ENCODE assay signal across 8 mouse cellular contexts in genomic region chr2:139381628-139382027, GRCm38 (mm10).
DNase-seq lines count a peak whose midpoint lies in the region; ATAC-seq and TF ChIP-seq lines count a peak whose summit lies in the region.

No protein-coding gene starts in this region.

- no peak overlapping the region for H3K4me2 ChIP-seq in forebrain, embryonic 15.5 days (replicated peaks)
- no peak overlapping the region for H3K4me2 ChIP-seq in hindbrain, embryonic 13.5 days
- H3K4me2 ChIP-seq in lung, embryonic 16.5 days (ENCODE audit: low read depth, low read length), result no peak overlapping the region

- H3K27ac ChIP-seq in forebrain, embryonic 15.5 days (replicated peaks), result no peak overlapping the region
- no peak overlapping the region for H3K27ac ChIP-seq in hindbrain, embryonic 13.5 days
- no peak overlapping the region for H3K27ac ChIP-seq in lung, embryonic 16.5 days (ENCODE audit: low read length)

- H3K4me3 ChIP-seq in forebrain, embryonic 15.5 days, result no peak overlapping the region
- no peak overlapping the region for H3K4me3 ChIP-seq in hindbrain, embryonic 13.5 days
- no peak overlapping the region for H3K4me3 ChIP-seq in lung, embryonic 16.5 days (ENCODE audit: low read length)

- H3K9me3 ChIP-seq in forebrain, embryonic 15.5 days, result no peaks in the 10 kb centered on the region
- H3K9me3 ChIP-seq in hindbrain, embryonic 13.5 days, result no peaks in the 10 kb centered on the region
- H3K9me3 ChIP-seq in lung, embryonic 16.5 days (ENCODE audit: control insufficient read depth, low read length), result no peaks in the 10 kb centered on the region

- no peaks in the 10 kb centered on the region for H3K36me3 ChIP-seq in forebrain, embryonic 15.5 days
- H3K36me3 ChIP-seq in hindbrain, embryonic 13.5 days, result no peaks in the 10 kb centered on the region
- H3K36me3 ChIP-seq in lung, embryonic 16.5 days (ENCODE audit: control insufficient read depth, insufficient read depth, low read length), result no peaks in the 10 kb centered on the region

- POLR2A ChIA-PET in Patski (lab: Charles Lee), result no interaction called here

- H3K4me1 ChIP-seq in forebrain, embryonic 15.5 days, result no peaks in the 10 kb centered on the region
- no peaks in the 10 kb centered on the region for H3K4me1 ChIP-seq in hindbrain, embryonic 13.5 days (replicated peaks)
- no peaks in the 10 kb centered on the region for H3K4me1 ChIP-seq in lung, embryonic 16.5 days (replicated peaks; ENCODE audit: control insufficient read depth, insufficient read depth, low read length)

- in situ Hi-C loops in Patski (cut with MboI; ENCODE audit: low pct_unique_long_range_greater_than_20kb), result loop anchor here (5.0 to 10.0 kb wide), 2 partner anchors 201 to 773 kb away; partner anchors contain the start of gene Gm17374

- WGBS in forebrain, embryonic 15.5 days, result 0% methylated on average over 1 of the region's 1 CpGs
- WGBS in hindbrain, embryonic 13.5 days, result 0% methylated on average over 1 of the region's 1 CpGs
- WGBS in lung, embryonic 16.5 days, result 0% methylated on average over 1 of the region's 1 CpGs

- peak; percentile 95 for ATAC-seq in Patski
- ATAC-seq in forebrain, embryonic 15.5 days (replicated peaks), result peak; percentile 93
- peak; percentile 89 for ATAC-seq in hindbrain, embryonic 13.5 days (ENCODE audit: low FRiP score)
- peak; percentile 62; the same call in 1 of the 2 replicates for ATAC-seq in lung, embryonic 16.5 days (ENCODE audit: low read depth)

- no peak overlapping the region for H3K9ac ChIP-seq in forebrain, embryonic 15.5 days (replicated peaks)
- no peak overlapping the region for H3K9ac ChIP-seq in hindbrain, embryonic 13.5 days
- no peak overlapping the region for H3K9ac ChIP-seq in lung, embryonic 16.5 days (ENCODE audit: low read length)

- H3K27me3 ChIP-seq in Patski, result peaks cover 6% of the 10 kb centered on the region
- H3K27me3 ChIP-seq in forebrain, embryonic 15.5 days, result no peaks in the 10 kb centered on the region
- no peaks in the 10 kb centered on the region for H3K27me3 ChIP-seq in hindbrain, embryonic 13.5 days
- H3K27me3 ChIP-seq in lung, embryonic 16.5 days (ENCODE audit: control insufficient read depth, insufficient read depth, low read depth, low read length), result no peaks in the 10 kb centered on the region

- CTCF ChIA-PET in Patski (lab: Charles Lee), result interaction anchor here (0.6 to 2.1 kb wide), 6 partner anchors 11 to 203 kb away, joined by 3 to 11 read pairs (median 4); no protein-coding TSS in a partner anchor

- peak; percentile 82 for TF ChIP-seq CTCF in Patski (IDR thresholded peaks at IDR 0.05)

- DNase-seq in Patski (ENCODE audit: low read depth, low spot score), result peak; percentile 9
- peak; percentile 85 for DNase-seq in cerebellum, adult 11 months
- peak; percentile 71 for DNase-seq in layer of hippocampus, adult 9-11 months
- peak; percentile 54 for DNase-seq in retina, postnatal 7 days (ENCODE audit: low read depth, low spot score)
- no peak for DNase-seq in B cell, adult 2 months

Comparison
In these comparisons a context has a peak if more than half of its experiments do, and no peak if none do; other contexts are left out.
1. DNase-seq: peak in Patski (single experiment), cerebellum, adult 11 months (single experiment), layer of hippocampus, adult 9-11 months (single experiment) and retina, postnatal 7 days (single experiment); none in B cell, adult 2 months (0 of 2).
2. Peak in every context shown above with its lines, with median percentiles within 50 percentile points of each other: ATAC-seq.